Mouse (Mus musculus): ENCODE data around the gene Mcf2l. TPM values are rescaled to one million over a fixed set of nuclear protein-coding genes. Genes with fewer than 3 reads are reported as not detected.

Gene Mcf2l
- total RNA-seq, 1 experiment from 2014 or later, result 3.1 TPM

DNA sequence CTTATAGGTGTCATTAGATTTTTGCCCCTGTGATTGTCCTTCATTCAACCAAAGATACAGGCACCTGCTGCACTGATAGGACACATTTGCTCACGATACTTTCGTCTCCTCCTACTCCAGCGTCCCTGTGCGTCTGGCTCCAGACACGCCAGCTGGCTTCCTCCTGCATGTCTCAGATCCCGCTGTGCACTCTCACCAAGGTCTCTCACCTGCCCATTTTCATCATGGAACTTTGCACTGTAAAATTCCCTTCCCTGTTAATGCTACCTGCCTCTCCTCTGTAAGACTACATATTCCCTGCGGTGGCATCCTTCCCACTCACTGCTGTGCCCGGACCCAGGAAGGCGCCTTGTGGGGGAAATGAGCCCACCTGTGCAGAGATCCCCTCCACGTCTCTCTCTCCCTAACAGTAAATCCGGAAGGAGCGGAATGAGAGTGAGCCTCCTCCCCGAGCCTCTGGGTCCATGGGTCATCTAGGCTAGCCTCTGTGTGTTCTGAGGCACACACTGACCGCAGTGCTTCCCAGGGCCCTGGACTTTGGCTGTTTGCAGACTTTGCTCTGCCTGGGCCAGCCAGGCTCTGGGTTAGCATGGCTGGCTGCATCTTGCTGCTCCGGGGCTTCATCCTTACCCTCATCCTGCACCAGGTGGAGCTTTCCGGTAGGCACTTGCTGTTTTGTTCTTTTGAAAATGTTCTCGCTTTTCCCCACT is 187.0 kb downstream of the Mcf2l start, which contains the start of gene Proz:
Gene Proz (plus strand): TSS at position 474 of the 710 bp plus-strand sequence.
- no peak for ATAC-seq (replicated peaks in 1 of 2; ENCODE audit: insufficient read depth in 1 of 2, low FRiP score in 2 of 2, low TSS enrichment in 1 of 2, low read depth in 1 of 2, poor library complexity in 2 of 2, severe bottlenecking in 2 of 2)

DNA sequence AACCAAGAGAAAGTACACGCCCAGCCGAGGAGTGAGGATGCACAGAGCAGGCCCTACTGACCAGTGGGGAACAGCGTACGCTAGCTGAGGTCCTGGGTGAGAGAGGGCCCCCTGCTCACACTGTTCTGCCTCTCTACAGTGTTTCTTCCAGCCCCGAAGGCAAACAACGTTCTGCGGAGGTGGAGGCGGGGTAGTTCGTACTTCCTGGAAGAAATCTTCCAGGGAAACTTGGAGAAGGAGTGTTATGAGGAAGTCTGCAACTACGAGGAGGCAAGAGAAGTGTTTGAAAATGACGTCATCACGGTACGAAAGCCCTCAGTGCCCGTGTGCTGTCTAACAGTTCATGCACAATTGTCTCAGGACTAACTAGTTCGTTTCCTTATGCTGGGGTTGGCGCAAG is 189.5 kb downstream of the Mcf2l start:
- no peak for ATAC-seq (replicated peaks in 1 of 2; ENCODE audit: insufficient read depth in 1 of 2, low FRiP score in 2 of 2, low TSS enrichment in 1 of 2, low read depth in 1 of 2, poor library complexity in 2 of 2, severe bottlenecking in 2 of 2)

Other genes with a start within 250 kb of the Mcf2l start
- 56.3 and 61.8 TPM in 2 replicates for gene Tubgcp3, start 201.6 kb upstream of the Mcf2l start, total RNA-seq (2017)
- 18.0 and 19.8 TPM in 2 replicates for gene Atp11a, start 116.8 kb upstream of the Mcf2l start, total RNA-seq (2017)
- gene F7, start 152.2 kb downstream of the Mcf2l start, total RNA-seq (2017), result 0.31 and 0.79 TPM in 2 replicates
- 1.1 and 5.2 TPM in 2 replicates for gene F10, start 163.5 kb downstream of the Mcf2l start, total RNA-seq (2017)
- not detected in 2 replicates for gene Proz, start 187.1 kb downstream of the Mcf2l start, total RNA-seq (2017)
- 20.8 and 36.3 TPM in 2 replicates for gene Pcid2, start 231.7 kb downstream of the Mcf2l start, total RNA-seq (2017)
- gene Cul4a, start 231.8 kb downstream of the Mcf2l start, total RNA-seq (2017), result 99.8 and 127 TPM in 2 replicates